Mouse (Mus musculus): ENCODE data around the gene Olfr228. TPM values are rescaled to one million over a fixed set of nuclear protein-coding genes. Genes with fewer than 3 reads are reported as not detected.
"Not testable (repeated sequence)": the region's sequence is repeated elsewhere in the genome, so short reads cannot be mapped to it uniquely, and the experiment has no call there.

Gene Olfr228
- polyA plus RNA-seq (2015; fragmentation: Nextera tagmentation; extraction: Ambion mirVana): not detected in 2 replicates

DNA sequence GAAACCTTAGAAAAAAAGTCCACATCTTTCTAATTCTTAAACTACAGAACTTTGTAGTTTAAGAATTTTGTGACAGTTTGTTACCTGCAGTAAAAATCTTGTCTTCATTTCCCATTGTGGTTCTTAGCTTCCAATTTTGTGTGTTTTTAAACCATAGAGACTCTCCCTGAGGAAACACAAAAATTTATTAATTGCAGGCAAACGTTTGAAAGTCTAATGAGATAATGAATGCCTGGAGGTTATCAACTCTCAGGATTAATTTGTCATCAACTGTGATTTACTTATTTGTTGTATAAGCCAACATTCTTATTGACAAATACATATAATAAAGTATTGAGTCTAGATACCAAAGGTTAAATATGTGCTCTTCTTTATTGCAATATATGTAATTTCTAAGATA is at the start of gene Olfr228:
Olfr228 (minus strand) TSS at position 101 of the 400 bp plus-strand sequence.
- H3K9ac ChIP-seq (replicated peaks): no peak within 1 kb of the TSS
- 24% methylated on average over 1 of the region's 1 CpGs for WGBS
- H3K9me3 ChIP-seq (replicated peaks): no peaks in the 10 kb centered on the region
- H3K4me2 ChIP-seq: no peak within 1 kb of the TSS
- no peak within 1 kb of the TSS for H3K27ac ChIP-seq (replicated peaks)
- ATAC-seq (ENCODE audit: low FRiP score): no peak
- H3K27me3 ChIP-seq (replicated peaks): no peaks in the 10 kb centered on the region
- no peak within 1 kb of the TSS for H3K4me3 ChIP-seq (replicated peaks)
- H3K4me1 ChIP-seq: no peaks in the 10 kb centered on the region
- no peaks in the 10 kb centered on the region for H3K36me3 ChIP-seq

DNA sequence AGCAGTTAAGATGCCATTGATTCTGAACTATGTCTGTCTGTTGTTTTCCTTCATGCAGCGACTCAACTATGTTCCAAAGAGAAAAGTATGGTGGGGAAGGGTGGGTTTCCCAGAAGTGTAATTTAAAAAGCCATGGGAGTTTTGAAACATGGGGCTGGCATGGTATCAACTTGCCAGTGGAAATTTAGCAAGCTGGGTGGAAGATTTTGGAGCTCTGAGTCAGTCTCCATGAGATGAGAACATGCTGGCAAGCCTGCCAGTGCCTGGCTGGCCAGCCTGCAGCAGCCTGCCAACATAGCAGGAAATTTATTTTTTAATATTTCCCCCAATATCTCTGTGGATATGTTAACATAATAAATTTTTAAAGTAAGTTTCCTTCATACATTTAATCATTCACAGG is 43.8 kb upstream of the Olfr228 start:
- Histone ChIP-seq H3K9ac (replicated peaks) (no peak overlapping the region), H3K4me3 (replicated peaks) (no peak overlapping the region), H3K27me3 (replicated peaks) (no peaks in the 10 kb centered on the region), H3K4me1 (no peaks in the 10 kb centered on the region), H3K27ac (replicated peaks) (no peak overlapping the region), H3K4me2 (no peak overlapping the region), H3K36me3 (no peaks in the 10 kb centered on the region), H3K9me3 (replicated peaks) (no peaks in the 10 kb centered on the region)
- ATAC-seq (ENCODE audit: low FRiP score): no peak
- 77% methylated on average over 1 of the region's 1 CpGs for WGBS

DNA sequence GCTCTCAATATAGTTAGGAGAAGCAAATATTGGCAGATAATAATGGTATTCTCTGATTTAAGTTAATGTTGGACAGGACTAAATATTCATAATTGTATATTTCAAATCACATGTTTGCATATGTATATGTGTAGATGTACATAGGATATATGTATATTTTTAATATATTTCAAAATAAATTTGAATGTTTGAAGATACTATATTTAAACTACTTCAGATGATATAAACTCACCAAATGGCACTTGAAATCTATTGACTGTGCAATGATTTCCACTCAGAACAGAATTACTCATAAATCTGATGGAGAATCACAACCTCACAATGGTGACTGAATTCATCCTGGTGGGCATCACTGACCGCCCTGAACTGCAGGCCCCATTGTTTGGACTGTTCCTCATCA is 21.0 kb upstream of the Olfr228 start, which contains the start of gene Olfr1076:
Olfr1076 (plus strand) TSS at position 301 of the 400 bp plus-strand sequence.
- Histone ChIP-seq H3K4me1 (no peaks in the 10 kb centered on the region), H3K27ac (replicated peaks) (no peak within 1 kb of the TSS), H3K9me3 (replicated peaks) (no peaks in the 10 kb centered on the region), H3K27me3 (replicated peaks) (no peaks in the 10 kb centered on the region), H3K36me3 (no peaks in the 10 kb centered on the region), H3K9ac (replicated peaks) (no peak within 1 kb of the TSS), H3K4me2 (no peak within 1 kb of the TSS), H3K4me3 (replicated peaks) (no peak within 1 kb of the TSS)
- 86% methylated on average over 1 of the region's 1 CpGs for WGBS
- no peak for ATAC-seq (ENCODE audit: low FRiP score)

DNA sequence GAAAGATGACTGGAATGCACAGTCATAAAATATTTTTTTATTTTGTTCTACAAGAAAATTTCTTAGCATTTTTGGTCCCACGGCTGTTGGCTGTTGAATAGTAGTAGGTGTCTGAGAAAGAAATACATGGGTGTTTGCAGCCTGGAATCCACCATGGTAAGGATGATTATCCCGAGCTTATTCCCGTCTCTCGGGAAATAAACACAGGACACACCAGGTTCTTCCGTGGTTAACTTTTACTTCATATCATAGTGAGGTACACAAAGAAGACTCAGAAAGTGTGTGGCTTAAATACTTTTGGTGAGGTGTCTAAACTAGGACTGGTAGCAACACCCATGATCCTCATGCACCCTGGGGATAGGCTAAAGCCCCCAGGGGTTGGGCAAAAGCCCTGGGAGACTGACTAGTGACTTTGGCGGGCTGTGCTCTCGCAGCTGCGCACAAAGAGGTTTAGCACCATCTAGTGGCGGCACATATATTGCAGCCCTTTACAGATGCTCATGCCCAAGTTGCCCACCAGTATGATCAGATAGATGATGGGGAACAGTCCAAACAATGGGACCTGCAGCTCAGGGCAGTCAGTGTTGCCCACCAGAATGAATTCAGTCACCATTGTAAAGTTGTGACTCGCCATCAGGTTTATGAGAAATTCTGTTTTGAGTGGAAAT is 22.6 kb downstream of the Olfr228 start:
- Histone ChIP-seq H3K9me3 (replicated peaks) (no peaks in the 10 kb centered on the region), H3K9ac (replicated peaks) (no peak overlapping the region), H3K36me3 (no peaks in the 10 kb centered on the region), H3K4me3 (replicated peaks) (no peak overlapping the region), H3K27me3 (replicated peaks) (no peaks in the 10 kb centered on the region), H3K4me2 (no peak overlapping the region), H3K27ac (replicated peaks) (no peak overlapping the region), H3K4me1 (no peaks in the 10 kb centered on the region)
- ATAC-seq (ENCODE audit: low FRiP score): no peak
- WGBS: 44% methylated on average over 10 of the region's 10 CpGs

DNA sequence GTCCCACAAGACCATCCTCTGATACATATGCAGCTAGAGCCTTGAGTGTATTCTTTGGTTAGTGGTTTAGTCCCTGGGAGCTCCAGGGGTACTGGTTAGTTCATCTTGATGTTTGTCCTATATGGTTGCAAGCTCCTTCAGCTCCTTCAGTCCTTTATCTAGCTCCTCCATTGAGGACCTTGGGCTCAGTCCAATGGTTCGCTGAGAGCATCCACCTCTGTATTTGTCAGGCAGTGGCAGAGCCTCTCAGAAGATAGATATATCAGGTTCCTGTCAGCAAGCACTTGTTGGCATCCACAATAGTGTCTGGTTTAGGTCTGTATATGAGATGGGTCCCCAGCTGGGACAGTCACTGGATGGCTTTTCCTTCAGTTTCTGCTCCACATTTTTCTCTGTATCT is 26.8 kb downstream of the Olfr228 start:
- H3K27me3 ChIP-seq (replicated peaks): no peaks in the 10 kb centered on the region

DNA sequence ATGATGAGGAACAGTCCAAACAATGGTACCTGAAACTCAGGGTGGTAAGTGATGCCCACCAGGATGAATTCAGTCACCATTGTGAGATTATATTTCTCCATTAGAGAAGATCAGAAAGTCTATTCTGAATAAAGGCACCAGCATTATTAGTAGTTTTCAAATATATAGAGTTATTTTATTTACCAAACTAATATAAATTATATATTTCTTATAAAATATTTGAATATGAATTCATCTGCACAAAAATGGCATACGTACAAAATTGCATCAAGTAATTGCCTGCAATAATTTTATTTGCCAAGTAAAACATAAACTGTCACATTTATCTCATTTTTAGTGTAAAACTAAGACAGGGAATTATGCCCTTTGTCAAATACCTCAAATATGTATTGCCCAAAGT is 31.0 kb downstream of the Olfr228 start, which contains the start of gene Olfr1066:
Olfr1066 (minus strand) TSS at position 101 of the 400 bp plus-strand sequence.
- H3K27me3 ChIP-seq (replicated peaks): no peaks in the 10 kb centered on the region
- 90% methylated on average over 1 of the region's 1 CpGs for WGBS
- H3K27ac ChIP-seq (replicated peaks): no peak within 1 kb of the TSS
- no peak within 1 kb of the TSS for H3K4me2 ChIP-seq
- no peak within 1 kb of the TSS for H3K4me3 ChIP-seq (replicated peaks)
- H3K4me1 ChIP-seq: no peaks in the 10 kb centered on the region
- no peaks in the 10 kb centered on the region for H3K9me3 ChIP-seq (replicated peaks)
- no peak for ATAC-seq (ENCODE audit: low FRiP score)
- no peak within 1 kb of the TSS for H3K9ac ChIP-seq (replicated peaks)
- no peaks in the 10 kb centered on the region for H3K36me3 ChIP-seq

More for the DNA sequence above, 26.8 kb downstream of the Olfr228 start:
- Histone ChIP-seq H3K4me2 (no peak overlapping the region), H3K36me3 (no peaks in the 10 kb centered on the region), H3K9ac (replicated peaks) (no peak overlapping the region), H3K27ac (replicated peaks) (no peak overlapping the region), H3K9me3 (replicated peaks) (no peaks in the 10 kb centered on the region), H3K4me1 (no peaks in the 10 kb centered on the region), H3K4me3 (replicated peaks) (no peak overlapping the region)
- ATAC-seq (ENCODE audit: low FRiP score): no peak
- 68% methylated on average over 1 of the region's 1 CpGs for WGBS

DNA sequence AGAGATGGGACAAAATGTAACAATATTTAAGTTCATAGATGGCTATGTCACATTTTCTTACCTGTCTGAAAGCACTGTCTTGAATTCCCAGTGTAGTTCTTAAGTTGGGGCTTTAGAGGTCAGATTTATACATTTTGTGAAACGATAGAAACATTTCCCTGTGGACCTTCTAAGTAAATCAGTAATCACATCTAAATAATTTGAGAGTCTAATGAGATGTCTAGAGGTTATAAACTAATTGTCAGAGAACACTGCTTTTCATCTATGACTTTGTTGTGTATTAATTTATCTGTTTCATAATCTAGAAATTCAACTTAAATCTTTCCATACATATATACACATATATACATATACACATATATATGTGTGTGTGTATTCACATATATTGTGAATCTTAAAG is 36.7 kb downstream of the Olfr228 start, which contains the start of gene Olfr1065:
Olfr1065 (minus strand) TSS at position 101 of the 400 bp plus-strand sequence.
- H3K27ac ChIP-seq (replicated peaks); H3K4me3 ChIP-seq (replicated peaks); ATAC-seq (ENCODE audit: low FRiP score); H3K4me2 ChIP-seq; H3K9me3 ChIP-seq (replicated peaks); H3K27me3 ChIP-seq (replicated peaks); H3K4me1 ChIP-seq; H3K9ac ChIP-seq (replicated peaks); H3K36me3 ChIP-seq: not testable (repeated sequence)
- WGBS: 64% methylated on average over 1 of the region's 1 CpGs

DNA sequence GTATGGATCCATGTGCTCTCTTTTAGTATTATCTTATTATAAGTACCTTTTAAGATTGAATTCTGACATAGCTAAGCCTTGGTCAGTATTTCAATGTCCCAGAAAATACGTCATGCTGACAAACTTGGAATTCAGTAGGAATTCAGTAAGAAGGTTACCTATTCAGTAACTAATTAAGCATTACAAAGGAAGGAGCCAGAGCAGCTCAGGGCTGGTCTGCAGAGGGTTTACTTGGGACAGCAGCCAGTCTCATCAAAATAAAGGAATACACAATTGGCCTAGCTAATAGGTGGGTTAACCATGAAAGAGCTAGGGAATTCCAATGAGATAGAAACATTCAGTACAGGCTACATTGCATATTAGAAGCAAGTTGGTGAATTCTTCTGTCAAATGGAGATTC is 45.1 kb downstream of the Olfr228 start:
- not testable (repeated sequence) for H3K27ac ChIP-seq (replicated peaks); H3K4me1 ChIP-seq; H3K36me3 ChIP-seq; ATAC-seq (ENCODE audit: low FRiP score); H3K4me2 ChIP-seq; H3K4me3 ChIP-seq (replicated peaks); H3K27me3 ChIP-seq (replicated peaks); H3K9me3 ChIP-seq (replicated peaks); H3K9ac ChIP-seq (replicated peaks)
- 56% methylated on average over 1 of the region's 1 CpGs for WGBS

Other genes with a start within 250 kb of the Olfr228 start
- not detected in 2 replicates for gene Olfr1048, start 247.1 kb downstream of the Olfr228 start, polyA plus RNA-seq (2015; fragmentation: Nextera tagmentation; extraction: Ambion mirVana)
- not detected in 2 replicates for gene Olfr1049, start 229.1 kb downstream of the Olfr228 start, polyA plus RNA-seq (2015; fragmentation: Nextera tagmentation; extraction: Ambion mirVana)
- not detected in 2 replicates for gene Olfr1051, start 208.3 kb downstream of the Olfr228 start, polyA plus RNA-seq (2015; fragmentation: Nextera tagmentation; extraction: Ambion mirVana)
- gene Olfr1052, start 194.9 kb downstream of the Olfr228 start, polyA plus RNA-seq (2015; fragmentation: Nextera tagmentation; extraction: Ambion mirVana): not detected in 2 replicates
- not detected in 2 replicates for gene Olfr1053, start 172.1 kb downstream of the Olfr228 start, polyA plus RNA-seq (2015; fragmentation: Nextera tagmentation; extraction: Ambion mirVana)
- not detected in 2 replicates for gene Olfr1054, start 152.0 kb downstream of the Olfr228 start, polyA plus RNA-seq (2015; fragmentation: Nextera tagmentation; extraction: Ambion mirVana)
- not detected in 2 replicates for gene Olfr1055, start 137.1 kb downstream of the Olfr228 start, polyA plus RNA-seq (2015; fragmentation: Nextera tagmentation; extraction: Ambion mirVana)
- not detected in 2 replicates for gene Olfr1056, start 124.9 kb downstream of the Olfr228 start, polyA plus RNA-seq (2015; fragmentation: Nextera tagmentation; extraction: Ambion mirVana)
- gene Olfr1057, start 109.0 kb downstream of the Olfr228 start, polyA plus RNA-seq (2015; fragmentation: Nextera tagmentation; extraction: Ambion mirVana): not detected in 2 replicates
- gene Olfr1058, start 98.8 kb downstream of the Olfr228 start, polyA plus RNA-seq (2015; fragmentation: Nextera tagmentation; extraction: Ambion mirVana): not detected in 2 replicates
- not detected in 2 replicates for gene Olfr1061, start 73.3 kb downstream of the Olfr228 start, polyA plus RNA-seq (2015; fragmentation: Nextera tagmentation; extraction: Ambion mirVana)
- gene Olfr1062, start 60.6 kb downstream of the Olfr228 start, polyA plus RNA-seq (2015; fragmentation: Nextera tagmentation; extraction: Ambion mirVana): not detected in 2 replicates
- not detected in 2 replicates for gene Olfr1065, start 36.8 kb downstream of the Olfr228 start, polyA plus RNA-seq (2015; fragmentation: Nextera tagmentation; extraction: Ambion mirVana)
- gene Olfr1066, start 31.1 kb downstream of the Olfr228 start, polyA plus RNA-seq (2015; fragmentation: Nextera tagmentation; extraction: Ambion mirVana): not detected in 2 replicates
- gene Olfr1076, start 21.1 kb upstream of the Olfr228 start, polyA plus RNA-seq (2015; fragmentation: Nextera tagmentation; extraction: Ambion mirVana): not detected in 2 replicates
- gene Olfr1079, start 55.1 kb upstream of the Olfr228 start, polyA plus RNA-seq (2015; fragmentation: Nextera tagmentation; extraction: Ambion mirVana): not detected in 2 replicates
- gene Olfr1080, start 70.8 kb upstream of the Olfr228 start, polyA plus RNA-seq (2015; fragmentation: Nextera tagmentation; extraction: Ambion mirVana): not detected in 2 replicates
- gene Olfr1082, start 111.6 kb upstream of the Olfr228 start, polyA plus RNA-seq (2015; fragmentation: Nextera tagmentation; extraction: Ambion mirVana): not detected in 2 replicates
- gene Olfr1084, start 152.3 kb upstream of the Olfr228 start, polyA plus RNA-seq (2015; fragmentation: Nextera tagmentation; extraction: Ambion mirVana): not detected in 2 replicates
- gene Olfr1085, start 174.6 kb upstream of the Olfr228 start, polyA plus RNA-seq (2015; fragmentation: Nextera tagmentation; extraction: Ambion mirVana): not detected in 2 replicates
- not detected in 2 replicates for gene Olfr1086, start 192.7 kb upstream of the Olfr228 start, polyA plus RNA-seq (2015; fragmentation: Nextera tagmentation; extraction: Ambion mirVana)
- not detected in 2 replicates for gene Olfr1087, start 211.0 kb upstream of the Olfr228 start, polyA plus RNA-seq (2015; fragmentation: Nextera tagmentation; extraction: Ambion mirVana)
- not detected in 2 replicates for gene Olfr1089, start 246.3 kb upstream of the Olfr228 start, polyA plus RNA-seq (2015; fragmentation: Nextera tagmentation; extraction: Ambion mirVana)